Mouse (Mus musculus): ENCODE data around the gene Cant1.

DNA sequence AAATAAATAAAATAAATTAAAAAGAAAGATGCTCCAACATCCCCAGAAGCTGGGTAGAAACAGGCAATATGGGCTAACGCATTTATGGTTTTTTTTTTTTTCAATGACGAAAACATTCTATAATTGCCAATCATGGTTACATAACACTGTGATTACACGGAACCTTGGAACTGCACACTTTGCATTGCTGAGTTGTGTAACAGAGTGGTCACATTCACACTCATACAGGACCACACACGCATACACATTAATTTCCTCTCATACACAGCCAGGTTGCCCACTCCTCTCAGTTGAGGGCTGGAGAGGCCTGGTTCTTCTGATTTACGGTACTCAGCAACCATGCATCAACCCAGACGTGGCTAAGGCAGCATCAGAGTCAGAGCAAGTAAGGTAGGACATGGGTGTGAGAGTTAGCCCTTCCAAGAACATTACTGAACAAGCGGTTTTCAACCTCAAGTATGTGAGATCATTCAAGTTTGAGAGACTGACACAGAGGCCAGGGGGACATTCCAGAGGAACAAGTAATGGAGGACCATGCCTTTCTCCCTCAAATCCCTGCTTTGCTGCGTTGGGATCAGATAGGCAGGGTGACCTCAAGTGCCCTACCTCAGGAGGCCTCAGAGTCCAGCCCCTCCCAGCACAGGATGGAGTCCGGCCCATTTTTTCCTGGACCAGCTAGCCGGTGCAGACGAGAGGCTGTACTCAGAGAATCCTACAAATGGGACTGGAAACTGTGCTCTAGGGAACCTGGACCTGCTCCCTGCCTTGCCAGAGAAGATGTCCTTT is 35.2 kb upstream of the Cant1 start:
- TF ChIP-seq POLR2A (IDR thresholded peaks at IDR 0.05; ENCODE audit: low read depth, low read length): no peak
- no peak for TF ChIP-seq CTCF (IDR thresholded peaks at IDR 0.05; ENCODE audit: borderline replicate concordance, insufficient read depth, low read length)

All from embryonic fibroblast, embryonic 13.5 days (primary cell).